Mouse (Mus musculus) brain, embryonic 14.5 days (tissue): ENCODE results near the gene Alyref. TPM values are rescaled to one million over a fixed set of nuclear protein-coding genes. Genes with fewer than 3 reads are reported as not detected.

Source experiments
- DNase-seq: peaks from one replicate; pipeline ENCODE4 v3.0.0-alpha.2; 2011; ENCODE audit warnings: low read depth
- CTCF ChIP-seq: fragments of 200-500 bp; IDR thresholded peaks from 2 replicates; pipeline ENCODE4 v1.5.1; 2012; ENCODE audit warnings: inconsistent platforms, mild to moderate bottlenecking, moderate library complexity, borderline replicate concordance; ENCODE audit not compliant: insufficient read depth, insufficient read length; ENCODE audit errors: extremely low read depth
- POLR2A ChIP-seq: fragments of 200-500 bp; IDR thresholded peaks from 2 replicates; pipeline ENCODE4 v1.6.1; 2012; ENCODE audit warnings: mild to moderate bottlenecking, inconsistent platforms, borderline replicate concordance; ENCODE audit not compliant: poor library complexity, insufficient read depth, insufficient read length, severe bottlenecking; ENCODE audit errors: extremely low read depth
- polyA plus RNA-seq: library from polyadenylated mRNA; depleted of rRNA; stranded (reverse); fragments of >200 nt; gene quantifications from 2 replicates; pipeline ENCODE4 v1.2.3, GENCODE M21; 2012

Gene Alyref
- polyA plus RNA-seq, 1 experiment: 86.8 TPM

- DNase-seq: no peak
Observed at GRCm38 (mm10) chr11:120631726-120632448, 33.7 kb upstream of the Alyref start.

DNA sequence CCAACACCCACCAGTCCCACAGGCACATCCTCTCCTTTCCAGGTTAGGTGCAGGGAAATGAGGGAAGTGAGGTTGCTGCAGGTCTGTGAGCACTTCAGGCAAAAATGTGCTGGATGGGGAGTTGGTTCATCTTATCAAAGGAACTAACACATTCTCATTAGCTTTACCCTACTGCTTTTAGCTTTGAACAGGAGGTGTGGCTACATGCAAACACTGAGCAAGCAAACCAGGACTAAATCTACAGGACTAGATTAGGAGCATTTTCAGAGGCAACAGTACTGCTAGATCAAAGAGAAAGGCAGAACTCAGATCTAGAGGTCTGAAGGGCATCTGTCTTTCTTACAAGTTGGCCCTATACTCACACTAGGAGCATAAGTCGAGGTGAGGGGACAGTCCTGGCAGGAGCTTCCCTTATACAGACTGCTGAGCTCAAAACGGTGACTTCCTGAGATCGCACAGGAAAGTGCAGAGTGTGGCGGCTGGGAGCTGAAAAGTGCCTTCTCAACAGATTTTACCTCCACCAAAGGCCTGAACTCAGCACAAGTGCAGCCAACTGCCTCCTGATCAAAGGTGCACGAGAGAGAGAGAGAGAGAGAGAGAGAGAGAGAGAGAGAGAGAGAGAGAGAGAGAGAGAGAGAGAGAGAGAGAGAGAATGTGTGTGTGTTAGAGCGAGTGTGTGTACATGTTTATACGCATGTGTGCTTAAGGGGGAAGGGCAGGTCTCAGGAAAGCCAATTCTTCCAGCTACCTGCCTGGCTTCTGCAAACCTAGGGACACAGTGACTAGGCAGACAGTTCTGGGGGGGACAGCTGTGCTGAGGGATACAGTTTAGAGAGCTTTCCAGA is 32.9 kb upstream of the Alyref start:
- TF ChIP-seq CTCF (no peak), POLR2A (no peak)

More at GRCm38 (mm10) chr11:120631726-120632448, 33.7 kb upstream of the Alyref start:
- no peak for TF ChIP-seq POLR2A
- TF ChIP-seq CTCF: no peak

GRCm38 (mm10) chr11:120630401-120630871 is 32.3 kb upstream of the Alyref start:
- DNase-seq: no peak
- no peak for TF ChIP-seq CTCF
- no peak for TF ChIP-seq POLR2A

More for the DNA sequence above, 32.9 kb upstream of the Alyref start:
- no peak for DNase-seq

DNA sequence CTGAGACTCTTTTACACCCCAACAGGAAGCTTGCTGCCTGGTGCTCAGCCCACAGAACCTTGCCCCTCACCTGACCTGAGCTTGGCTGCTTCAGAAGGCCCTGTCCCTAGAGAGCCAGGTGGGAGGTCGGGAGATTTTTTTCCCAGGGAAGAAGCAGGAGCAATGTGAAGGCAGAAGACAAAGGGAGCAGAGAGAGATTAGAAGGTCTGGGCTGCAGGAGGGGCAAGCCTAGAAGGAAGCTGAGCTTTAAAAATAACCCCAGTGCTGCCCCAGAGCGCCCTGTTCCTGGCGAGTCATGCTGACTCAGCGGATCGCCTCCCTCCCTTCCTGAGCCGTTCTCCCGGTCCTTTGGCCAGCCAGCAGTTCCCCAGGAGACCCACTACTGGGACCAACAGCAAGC is 31.7 kb upstream of the Alyref start:
- no peak for DNase-seq
- TF ChIP-seq POLR2A: no peak
- no peak for TF ChIP-seq CTCF

DNA sequence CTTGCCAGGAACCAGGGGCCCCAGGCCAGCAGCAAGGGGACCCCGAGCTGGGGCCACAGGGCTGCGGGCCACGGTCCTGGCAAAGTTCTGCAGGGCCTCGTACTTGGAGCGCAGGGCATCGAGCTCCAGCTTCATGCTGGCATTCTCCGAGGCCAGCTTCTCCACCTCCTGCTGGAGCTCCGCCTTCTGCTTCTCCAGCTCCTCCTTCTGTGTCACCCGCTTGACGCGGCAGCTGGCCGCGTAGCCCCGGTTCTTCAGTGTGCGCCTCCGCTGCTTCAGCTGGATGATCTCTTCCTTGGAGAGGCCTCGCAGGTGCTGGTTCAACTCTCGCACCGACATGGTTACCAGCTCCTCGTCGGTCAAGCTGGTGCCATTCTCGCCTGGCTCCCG is 31.2 kb upstream of the Alyref start:
- TF ChIP-seq POLR2A (no peak), CTCF (no peak)
- no peak for DNase-seq

GRCm38 (mm10) chr11:120628601-120629340 is 30.6 kb upstream of the Alyref start:
- TF ChIP-seq CTCF (no peak), POLR2A (no peak)
- DNase-seq: no peak

DNA sequence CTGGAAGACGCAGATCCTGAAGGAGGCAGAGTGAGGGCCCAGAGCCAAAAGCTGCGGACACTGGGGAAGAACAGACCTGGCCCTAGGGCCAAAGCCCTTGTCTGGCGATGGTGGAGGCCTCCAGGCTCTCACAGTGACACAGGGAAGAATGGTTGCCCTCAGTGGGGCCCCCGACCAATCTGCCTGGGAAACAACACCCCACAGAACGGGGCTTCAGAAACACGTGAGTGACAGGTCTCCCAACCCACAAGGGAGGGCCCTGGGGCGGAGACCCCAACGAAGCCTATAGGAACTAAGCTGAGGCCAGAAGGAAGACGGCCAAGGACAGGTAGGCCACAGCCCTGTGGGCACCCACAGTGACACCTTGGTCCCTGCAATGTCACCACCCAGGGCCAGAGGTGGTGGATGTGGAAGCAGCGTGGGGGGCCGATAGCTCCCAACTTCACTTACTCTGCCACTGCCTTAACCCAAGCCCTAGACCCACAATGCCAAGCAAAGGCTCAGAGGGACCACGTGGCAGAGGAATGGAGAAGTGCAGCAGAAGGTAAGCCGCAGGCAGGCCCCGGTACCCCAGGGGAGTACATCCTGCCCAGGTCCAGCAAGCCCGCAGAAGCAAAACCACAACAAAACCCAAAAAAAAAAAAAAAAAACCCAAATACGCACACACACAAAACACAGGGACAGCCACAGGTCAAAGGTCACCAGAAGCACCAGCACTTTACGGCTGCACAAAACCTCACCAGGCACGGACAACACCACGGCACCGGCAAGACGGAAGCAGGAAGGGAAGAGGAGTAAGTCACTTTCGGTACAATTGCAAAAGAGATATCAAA is 29.5 kb upstream of the Alyref start:
- TF ChIP-seq CTCF (no peak), POLR2A (no peak)
- no peak for DNase-seq

- TF ChIP-seq POLR2A (no peak), CTCF (no peak)
- no peak for DNase-seq
Observed at GRCm38 (mm10) chr11:120626785-120627467, 28.8 kb upstream of the Alyref start.

GRCm38 (mm10) chr11:120625152-120625775 is 27.1 kb upstream of the Alyref start, which contains the start of gene Sirt7:
Gene Sirt7, minus strand, starts transcription at chr11:120625240.
- TF ChIP-seq CTCF: no peak
- no peak for TF ChIP-seq POLR2A
- no peak for DNase-seq
